Mouse (Mus musculus) kidney, embryonic 16.5 days (tissue): ENCODE data around the gene 1810049J17Rik. TPM values are rescaled to one million over a fixed set of nuclear protein-coding genes. Genes with fewer than 3 reads are reported as not detected.

Experiments
- ATAC-seq: fragments of 200-750 bp; cut with Nextera tagmentation; 2 replicates; pipeline ENCODE4 v1.8.0; 2017; ENCODE audit warnings: moderate TSS enrichment; ENCODE audit not compliant: low FRiP score, low TSS enrichment
- H3K27ac ChIP-seq: fragments of 300-500 bp; sonication (generic); 2 replicates; pipeline ENCODE4 v1.5.1; 2014; ENCODE audit warnings: low read length
- H3K27me3 ChIP-seq: fragments of 300-500 bp; sonication (generic); 2 replicates; pipeline ENCODE4 v1.6.1; 2014; ENCODE audit warnings: low read length, control low read depth, mixed read lengths; ENCODE audit not compliant: insufficient read depth
- H3K36me3 ChIP-seq: fragments of 300-500 bp; sonication (generic); 2 replicates; pipeline ENCODE4 v1.6.1; 2014; ENCODE audit warnings: low read length, control low read depth, mixed read lengths; ENCODE audit not compliant: insufficient read depth
- H3K4me1 ChIP-seq: fragments of 300-500 bp; sonication (generic); 2 replicates; pipeline ENCODE4 v1.6.1; 2014; ENCODE audit warnings: low read length, control low read depth, mixed read lengths; ENCODE audit not compliant: insufficient read depth
- H3K4me2 ChIP-seq: fragments of 300-500 bp; sonication (generic); replicated peaks from 2 replicates; pipeline ENCODE4 v1.6.1; 2014; ENCODE audit warnings: low read depth, low read length
- H3K4me3 ChIP-seq: fragments of 300-500 bp; sonication (generic); 2 replicates; pipeline ENCODE4 v1.5.1; 2014; ENCODE audit warnings: mild to moderate bottlenecking, low read length
- H3K9ac ChIP-seq: fragments of 300-500 bp; sonication (generic); replicated peaks from 2 replicates; pipeline ENCODE4 v1.6.1; 2014; ENCODE audit warnings: low read length
- H3K9me3 ChIP-seq: fragments of 300-500 bp; sonication (generic); 2 replicates; pipeline ENCODE4 v1.6.1; 2016; ENCODE audit warnings: low read length, control low read depth
- WGBS: fragments of 180-500 bp; shearing (Covaris S2); extraction: QIAGEN DNeasy Blood & Tissue Kit; methylation state at CpG from one replicate; pipeline ENCODE4 v1.1.7; 2014; 5-methylcytosine and 5-hydroxymethylcytosine counted together
- polyA plus RNA-seq: library from polyadenylated mRNA; unstranded; fragments of >200 nt; fragmentation: Nextera tagmentation; extraction: Ambion mirVana; gene quantifications from 2 replicates; pipeline ENCODE4 v1.2.1, GENCODE M21; 2015

1810049J17Rik gene
- polyA plus RNA-seq, 1 experiment from 2014 or later: 0.71 TPM

DNA sequence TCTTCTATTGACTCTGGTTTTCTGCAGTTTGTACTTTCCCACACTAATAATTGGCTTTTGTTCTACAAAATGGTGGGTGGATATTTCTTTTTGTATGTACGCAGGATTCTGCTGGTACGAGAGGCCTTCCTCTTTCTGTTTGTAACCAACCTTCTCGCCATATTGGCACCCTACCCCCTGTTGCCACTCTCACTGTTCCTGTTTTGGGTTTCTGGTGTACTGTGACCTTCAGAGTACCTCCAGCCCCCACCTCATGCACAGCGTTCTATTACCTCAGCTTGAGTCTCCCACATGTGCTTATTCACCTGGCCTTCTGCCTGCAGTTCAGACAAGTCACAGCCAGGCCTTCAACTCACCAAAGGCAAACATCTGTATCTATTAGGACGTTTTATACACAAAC is 28.1 kb upstream of the 1810049J17Rik start:
- Histone ChIP-seq H3K9ac (no peak overlapping the region), H3K4me3 (no peak overlapping the region), H3K36me3 (peaks cover 30% of the 10 kb centered on the region), H3K4me1 (no peaks in the 10 kb centered on the region), H3K4me2 (no peak overlapping the region), H3K9me3 (no peaks in the 10 kb centered on the region), H3K27ac (no peak overlapping the region), H3K27me3 (no peaks in the 10 kb centered on the region)
- ATAC-seq: no peak
- WGBS: 88% methylated on average over 5 of the region's 5 CpGs

DNA sequence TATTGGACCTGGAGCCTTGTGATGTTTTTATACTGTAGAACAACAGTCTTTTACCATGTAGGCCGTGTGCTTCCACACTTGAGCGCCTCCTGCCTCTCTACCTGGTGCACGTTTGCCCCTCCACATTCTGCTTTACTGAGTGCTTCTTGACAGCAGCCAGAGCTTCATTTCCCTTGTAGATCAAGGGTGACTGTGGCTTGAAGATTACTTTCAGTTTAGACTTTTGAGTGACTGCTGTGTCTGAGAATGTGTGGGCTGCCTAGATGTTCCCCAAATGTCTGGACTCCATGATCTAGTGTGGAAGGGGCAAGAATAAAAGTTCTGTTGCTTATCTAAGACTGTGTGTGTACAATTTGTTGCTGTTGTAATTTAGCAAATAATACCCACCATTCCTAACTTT is 27.3 kb upstream of the 1810049J17Rik start:
- H3K9ac ChIP-seq: no peak overlapping the region
- H3K27ac ChIP-seq: no peak overlapping the region
- H3K9me3 ChIP-seq: no peaks in the 10 kb centered on the region
- no peak overlapping the region for H3K4me3 ChIP-seq
- 70% methylated on average over 3 of the region's 3 CpGs for WGBS
- no peak for ATAC-seq
- no peak overlapping the region for H3K4me2 ChIP-seq
- no peaks in the 10 kb centered on the region for H3K27me3 ChIP-seq
- peaks cover 25% of the 10 kb centered on the region for H3K36me3 ChIP-seq
- H3K4me1 ChIP-seq: no peaks in the 10 kb centered on the region

DNA sequence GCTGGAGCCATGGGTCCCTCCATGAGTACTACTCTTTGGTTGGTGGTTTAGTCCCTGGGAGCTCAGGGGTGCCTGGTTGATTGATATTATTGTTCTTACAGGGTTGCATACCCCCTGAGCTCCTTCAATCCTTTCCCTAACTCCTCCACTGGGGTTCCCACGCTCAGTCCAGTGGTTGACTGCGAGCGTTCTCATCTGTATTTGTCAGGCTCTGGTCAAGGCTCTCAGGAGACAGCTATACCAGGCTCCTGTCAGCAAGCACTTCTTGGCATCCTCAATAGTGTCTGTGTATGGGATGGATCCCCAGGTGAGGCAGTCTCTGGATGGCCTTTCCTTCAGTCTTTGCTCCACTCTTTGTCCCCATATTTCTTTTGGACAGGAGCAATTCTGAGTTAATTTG is 25.2 kb upstream of the 1810049J17Rik start:
- Histone ChIP-seq H3K4me2 (no peak overlapping the region), H3K27ac (no peak overlapping the region), H3K36me3 (peaks cover 25% of the 10 kb centered on the region), H3K4me1 (no peaks in the 10 kb centered on the region), H3K9me3 (no peaks in the 10 kb centered on the region), H3K4me3 (no peak overlapping the region), H3K9ac (no peak overlapping the region), H3K27me3 (no peaks in the 10 kb centered on the region)
- WGBS: 93% methylated on average over 3 of the region's 3 CpGs
- ATAC-seq: no peak

DNA sequence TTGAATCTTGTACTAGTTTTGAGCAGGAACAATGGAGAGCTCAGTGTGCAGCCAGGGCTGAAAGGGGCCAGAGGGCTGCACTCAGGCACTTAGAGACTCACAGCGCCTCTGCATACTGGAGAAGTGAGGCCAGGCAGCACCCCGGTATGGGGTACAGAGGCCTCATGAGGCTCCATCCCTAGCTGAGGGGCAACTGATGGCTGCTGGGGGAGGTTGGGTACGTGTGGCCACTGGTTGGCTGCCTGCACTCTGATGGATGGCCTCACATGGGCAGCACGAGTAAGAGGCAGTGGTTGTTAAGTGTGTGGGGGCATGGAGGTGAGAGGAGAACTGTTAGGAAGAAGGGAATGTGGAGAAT is 19.7 kb upstream of the 1810049J17Rik start:
- WGBS: 59% methylated on average over 4 of the region's 4 CpGs
- H3K36me3 ChIP-seq: peaks cover 12% of the 10 kb centered on the region; the same call in 1 of the 2 replicates
- no peak for ATAC-seq

DNA sequence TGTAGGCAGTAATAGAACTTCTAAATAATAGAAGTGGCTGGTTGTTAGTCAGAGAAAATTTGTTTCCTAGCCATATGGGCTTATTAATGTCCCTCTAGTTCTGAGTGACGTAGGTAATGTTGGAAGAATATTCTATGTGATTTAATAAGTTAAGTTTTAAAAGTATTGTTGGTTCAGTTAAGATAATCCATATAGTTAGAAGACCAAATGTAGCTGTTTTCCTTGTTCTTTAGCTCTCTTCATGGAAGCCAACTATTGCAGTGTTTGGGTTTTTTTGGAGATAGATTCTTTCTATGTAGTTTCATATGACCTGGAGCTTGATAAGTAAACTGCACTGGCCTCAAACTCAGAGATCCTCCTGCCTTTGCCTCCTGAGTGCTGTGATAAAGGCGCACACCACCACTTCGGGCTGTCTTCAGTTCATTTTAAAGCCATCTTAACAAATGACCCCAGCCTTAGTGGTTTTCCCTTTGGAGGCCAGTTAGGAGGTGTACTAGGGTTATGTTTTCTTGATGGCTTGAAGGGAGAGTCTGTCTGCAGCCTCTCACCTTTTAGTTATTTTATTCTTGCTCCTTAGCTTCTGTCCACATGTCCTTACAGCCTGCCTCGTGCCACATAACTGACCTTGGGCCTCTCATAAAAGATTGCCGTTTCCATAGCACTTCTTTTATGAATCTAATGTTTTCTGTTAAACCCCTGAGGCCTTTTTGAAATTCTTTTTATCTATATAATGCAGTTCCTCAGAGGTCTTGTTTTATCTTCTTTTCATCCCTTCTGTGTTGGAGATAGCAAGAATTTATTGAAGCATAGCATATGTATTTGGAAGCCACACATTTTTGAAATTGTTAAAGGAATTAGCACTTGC is 19.1 kb upstream of the 1810049J17Rik start:
- Histone ChIP-seq H3K27me3 (no peaks in the 10 kb centered on the region), H3K27ac (no peak overlapping the region), H3K9me3 (no peaks in the 10 kb centered on the region), H3K4me1 (peaks cover 7% of the 10 kb centered on the region; the same call in 1 of the 2 replicates), H3K36me3 (peaks cover 12% of the 10 kb centered on the region; the same call in 1 of the 2 replicates), H3K9ac (no peak overlapping the region), H3K4me3 (no peak overlapping the region), H3K4me2 (no peak overlapping the region)
- WGBS: 73% methylated on average over 5 of the region's 5 CpGs
- no peak for ATAC-seq

More for the DNA sequence above, 19.7 kb upstream of the 1810049J17Rik start:
- Histone ChIP-seq H3K9me3 (no peaks in the 10 kb centered on the region), H3K4me3 (no peak overlapping the region), H3K9ac (no peak overlapping the region), H3K4me2 (no peak overlapping the region), H3K27me3 (no peaks in the 10 kb centered on the region), H3K27ac (no peak overlapping the region), H3K4me1 (peaks cover 7% of the 10 kb centered on the region; the same call in 1 of the 2 replicates)

DNA sequence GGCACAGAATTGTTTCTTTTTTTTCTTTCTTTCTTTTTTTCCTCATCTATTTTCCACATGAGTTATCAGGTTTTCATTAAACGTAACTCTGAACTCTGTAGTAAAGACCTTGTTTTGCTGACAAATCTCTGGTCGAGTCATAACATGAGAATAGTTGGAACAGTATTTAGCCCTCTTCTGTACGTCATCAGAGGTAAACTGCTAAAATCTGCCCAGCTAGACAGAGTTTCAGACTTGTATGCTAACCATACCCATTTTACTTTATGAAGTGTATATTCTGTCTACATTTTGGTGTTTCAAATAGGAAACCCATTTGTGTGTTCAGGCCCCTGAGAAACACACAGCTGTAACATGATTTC is 16.1 kb upstream of the 1810049J17Rik start:
- ATAC-seq: no peak
- H3K4me2 ChIP-seq: no peak overlapping the region
- no peak overlapping the region for H3K9ac ChIP-seq
- WGBS: 69% methylated on average over 3 of the region's 3 CpGs
- H3K9me3 ChIP-seq: no peaks in the 10 kb centered on the region
- H3K4me3 ChIP-seq: no peak overlapping the region
- 0 out of 2 replicates have a peak, but pooled peaks cover 8% of the 10 kb centered on the region for H3K36me3 ChIP-seq
- H3K27ac ChIP-seq: no peak overlapping the region
- H3K27me3 ChIP-seq: no peaks in the 10 kb centered on the region
- peaks cover 7% of the 10 kb centered on the region; the same call in 1 of the 2 replicates for H3K4me1 ChIP-seq

DNA sequence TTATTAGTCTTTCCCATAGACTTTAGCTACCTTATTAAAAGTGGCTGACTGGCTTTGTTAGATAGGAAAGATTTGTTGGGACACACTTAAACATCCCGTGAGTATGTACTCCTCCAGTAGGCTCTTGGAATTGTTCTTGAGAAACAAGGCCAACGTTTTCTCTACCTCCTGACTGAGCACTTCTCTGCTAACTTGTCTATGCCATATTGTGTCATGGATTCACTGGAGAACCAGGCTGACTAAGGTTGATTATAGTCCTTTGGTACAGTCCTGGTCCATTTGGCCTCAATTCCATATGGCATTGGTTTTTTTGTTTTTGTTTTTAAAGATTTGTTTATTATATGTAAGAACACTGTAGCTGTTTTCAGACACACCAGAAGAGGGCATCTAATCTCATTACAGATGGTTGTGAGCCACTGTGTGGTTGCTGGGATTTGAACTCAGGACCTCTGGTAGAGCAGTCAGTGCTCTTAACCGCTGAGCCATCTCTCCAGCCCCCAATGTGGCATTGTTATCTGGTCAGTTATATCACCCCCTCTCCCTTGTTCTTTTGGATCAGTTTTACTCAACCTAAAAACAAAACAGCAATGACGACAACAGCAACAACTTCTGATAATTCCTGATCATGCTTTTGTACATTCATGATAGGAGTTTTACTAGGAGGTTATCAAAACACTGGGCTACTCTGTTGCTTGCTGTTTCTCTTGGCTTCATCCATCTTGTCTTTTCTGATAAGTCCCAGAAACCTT is 15.5 kb upstream of the 1810049J17Rik start:
- Histone ChIP-seq H3K9ac (no peak overlapping the region), H3K9me3 (no peaks in the 10 kb centered on the region), H3K27ac (no peak overlapping the region), H3K36me3 (0 out of 2 replicates have a peak, but pooled peaks cover 5% of the 10 kb centered on the region), H3K4me3 (no peak overlapping the region), H3K4me2 (no peak overlapping the region), H3K4me1 (peaks cover 7% of the 10 kb centered on the region; the same call in 1 of the 2 replicates), H3K27me3 (no peaks in the 10 kb centered on the region)
- 81% methylated on average over 4 of the region's 4 CpGs for WGBS
- no peak for ATAC-seq

DNA sequence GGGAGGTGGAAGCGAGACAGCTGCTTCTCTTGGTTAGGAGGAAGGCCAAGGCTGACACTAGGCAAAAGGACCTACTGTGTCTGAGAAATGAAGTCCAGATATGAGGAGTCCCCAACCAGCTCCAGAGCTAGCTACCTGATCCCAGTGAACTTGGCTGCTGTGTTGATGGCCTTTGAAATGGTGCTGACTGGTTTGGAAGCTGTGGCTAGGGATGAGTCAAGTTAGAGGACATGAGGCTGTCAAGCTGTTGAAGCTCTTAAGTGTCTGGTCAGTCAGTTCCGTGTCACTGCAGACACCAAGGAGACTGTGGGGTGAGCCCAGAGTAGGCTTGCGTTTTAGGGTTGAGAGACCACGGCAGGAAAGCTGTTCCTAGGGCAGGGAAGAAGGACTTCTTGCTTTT is 12.7 kb upstream of the 1810049J17Rik start:
- H3K9me3 ChIP-seq: no peaks in the 10 kb centered on the region
- no peak overlapping the region for H3K9ac ChIP-seq
- ATAC-seq: no peak
- no peaks in the 10 kb centered on the region for H3K36me3 ChIP-seq
- H3K4me1 ChIP-seq: peaks cover 11% of the 10 kb centered on the region; the same call in 1 of the 2 replicates
- H3K4me2 ChIP-seq: no peak overlapping the region
- no peak overlapping the region for H3K4me3 ChIP-seq
- H3K27ac ChIP-seq: no peak overlapping the region
- no peaks in the 10 kb centered on the region for H3K27me3 ChIP-seq
- 66% methylated on average over 4 of the region's 4 CpGs for WGBS

DNA sequence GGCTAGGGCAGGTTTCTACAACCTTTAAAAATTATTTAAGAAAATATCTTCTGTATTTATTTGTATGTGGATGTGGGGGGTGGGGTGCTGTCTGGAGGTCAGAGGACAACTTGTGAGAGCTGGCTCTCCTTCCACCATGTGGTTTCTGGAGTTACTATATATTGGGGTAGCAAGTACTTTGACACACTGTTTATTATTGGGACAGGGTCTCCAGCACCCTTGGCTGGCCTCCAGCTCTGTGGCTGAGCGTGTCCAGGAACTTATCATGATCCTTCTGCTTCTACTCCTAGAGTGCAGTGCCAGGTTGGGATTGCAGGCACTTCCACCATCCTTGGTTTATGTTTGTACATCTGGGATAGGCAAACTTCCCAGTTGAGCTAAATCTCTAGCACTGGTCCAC is 9.6 kb upstream of the 1810049J17Rik start:
- no peak for ATAC-seq
- Histone ChIP-seq H3K27ac (no peak overlapping the region), H3K4me1 (peaks cover 5% of the 10 kb centered on the region; the same call in 1 of the 2 replicates), H3K27me3 (no peaks in the 10 kb centered on the region), H3K9me3 (no peaks in the 10 kb centered on the region), H3K4me3 (no peak overlapping the region), H3K36me3 (no peaks in the 10 kb centered on the region; the same call in 1 of the 2 replicates), H3K9ac (no peak overlapping the region), H3K4me2 (no peak overlapping the region)
- 55% methylated on average over 1 of the region's 1 CpGs for WGBS

DNA sequence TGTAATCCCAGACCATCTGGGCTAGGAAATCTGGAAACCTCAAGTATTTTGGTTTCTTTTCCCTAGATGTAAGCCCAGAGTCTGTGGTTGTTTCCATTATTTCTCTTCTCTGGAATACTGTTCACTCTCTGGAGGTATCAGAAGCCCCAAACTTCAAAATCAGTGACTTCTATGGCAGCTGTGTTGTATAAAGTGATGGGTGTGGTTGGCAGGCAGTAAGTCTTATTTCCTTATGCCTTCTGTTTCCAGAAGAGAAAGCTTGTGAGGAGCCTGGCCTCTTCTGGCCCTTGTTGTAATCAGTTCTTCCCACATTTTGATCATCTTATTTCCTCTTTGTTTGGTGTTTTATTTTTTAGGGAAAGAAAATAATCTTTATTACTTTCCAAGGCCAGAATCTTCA is 9.2 kb upstream of the 1810049J17Rik start:
- H3K27ac ChIP-seq: no peak overlapping the region

More for the DNA sequence above, 9.2 kb upstream of the 1810049J17Rik start:
- Histone ChIP-seq H3K9me3 (no peaks in the 10 kb centered on the region), H3K4me1 (peaks cover 9% of the 10 kb centered on the region; the same call in 1 of the 2 replicates), H3K9ac (no peak overlapping the region), H3K4me3 (no peak overlapping the region), H3K36me3 (no peaks in the 10 kb centered on the region; the same call in 1 of the 2 replicates), H3K27me3 (no peaks in the 10 kb centered on the region), H3K4me2 (no peak overlapping the region)
- no peak for ATAC-seq
